Mouse (Mus musculus): ENCODE data around the gene Lyzl6. TPM values are rescaled to one million over a fixed set of nuclear protein-coding genes. Genes with fewer than 3 reads are reported as not detected.

Lyzl6 gene
- polyA plus RNA-seq, 1 experiment: not detected

GRCm38 (mm10) chr11:103648656-103649055 lies 10.0 kb upstream of the Lyzl6 start:
- no peak overlapping the region for H3K9ac ChIP-seq (ENCODE audit: low read depth, poor library complexity, severe bottlenecking)
- no peaks in the 10 kb centered on the region for H3K4me1 ChIP-seq (ENCODE audit: control insufficient read depth, insufficient read depth, low read length)
- H3K27me3 ChIP-seq (ENCODE audit: control insufficient read depth, insufficient read depth, low read length, poor library complexity, severe bottlenecking): peaks cover 9% of the 10 kb centered on the region
- TF ChIP-seq EP300 (IDR thresholded peaks at IDR 0.05; ENCODE audit: insufficient read depth, low read depth, low read length) (no peak), POLR2A (IDR thresholded peaks at IDR 0.05; ENCODE audit: insufficient read depth, low read length) (no peak), CTCF (IDR thresholded peaks at IDR 0.05; ENCODE audit: low read depth, low read length) (no peak)
- no peaks in the 10 kb centered on the region for H3K9me3 ChIP-seq (replicated peaks; ENCODE audit: control insufficient read depth, insufficient read depth, low read length, poor library complexity, severe bottlenecking)
- H3K27ac ChIP-seq (ENCODE audit: insufficient read depth, low read length): no peak overlapping the region
- H3K36me3 ChIP-seq (ENCODE audit: control insufficient read depth, insufficient read depth, low read length, poor library complexity, severe bottlenecking): no peaks in the 10 kb centered on the region
- H3K4me3 ChIP-seq (ENCODE audit: low read depth, low read length): no peak overlapping the region

- Histone ChIP-seq H3K27me3 (ENCODE audit: control insufficient read depth, insufficient read depth, low read length, poor library complexity, severe bottlenecking) (peaks cover 9% of the 10 kb centered on the region), H3K4me3 (ENCODE audit: low read depth, low read length) (no peak overlapping the region), H3K27ac (ENCODE audit: insufficient read depth, low read length) (no peak overlapping the region), H3K36me3 (ENCODE audit: control insufficient read depth, insufficient read depth, low read length, poor library complexity, severe bottlenecking) (no peaks in the 10 kb centered on the region), H3K9ac (ENCODE audit: low read depth, poor library complexity, severe bottlenecking) (no peak overlapping the region), H3K9me3 (replicated peaks; ENCODE audit: control insufficient read depth, insufficient read depth, low read length, poor library complexity, severe bottlenecking) (no peaks in the 10 kb centered on the region), H3K4me1 (ENCODE audit: control insufficient read depth, insufficient read depth, low read length) (no peaks in the 10 kb centered on the region)
- no peak for TF ChIP-seq POLR2A (IDR thresholded peaks at IDR 0.05; ENCODE audit: insufficient read depth, low read length)
- no peak for TF ChIP-seq CTCF (IDR thresholded peaks at IDR 0.05; ENCODE audit: low read depth, low read length)
- no peak for TF ChIP-seq EP300 (IDR thresholded peaks at IDR 0.05; ENCODE audit: insufficient read depth, low read depth, low read length)
Measured at GRCm38 (mm10) chr11:103647921-103648620, 9.4 kb upstream of the Lyzl6 start.

- H3K27me3 ChIP-seq (ENCODE audit: control insufficient read depth, insufficient read depth, low read length, poor library complexity, severe bottlenecking): peaks cover 9% of the 10 kb centered on the region; the same call in 1 of the 2 replicates
- no peaks in the 10 kb centered on the region for H3K9me3 ChIP-seq (replicated peaks; ENCODE audit: control insufficient read depth, insufficient read depth, low read length, poor library complexity, severe bottlenecking)
- H3K36me3 ChIP-seq (ENCODE audit: control insufficient read depth, insufficient read depth, low read length, poor library complexity, severe bottlenecking): no peaks in the 10 kb centered on the region
- no peak overlapping the region for H3K4me3 ChIP-seq (ENCODE audit: low read depth, low read length)
- H3K9ac ChIP-seq (ENCODE audit: low read depth, poor library complexity, severe bottlenecking): no peak overlapping the region
- H3K4me1 ChIP-seq (ENCODE audit: control insufficient read depth, insufficient read depth, low read length): no peaks in the 10 kb centered on the region
- H3K27ac ChIP-seq (ENCODE audit: insufficient read depth, low read length): no peak overlapping the region
- TF ChIP-seq CTCF (IDR thresholded peaks at IDR 0.05; ENCODE audit: low read depth, low read length) (no peak), POLR2A (IDR thresholded peaks at IDR 0.05; ENCODE audit: insufficient read depth, low read length) (no peak), EP300 (IDR thresholded peaks at IDR 0.05; ENCODE audit: insufficient read depth, low read depth, low read length) (no peak)
Measured at GRCm38 (mm10) chr11:103646301-103646700, 7.6 kb upstream of the Lyzl6 start.

- TF ChIP-seq CTCF (IDR thresholded peaks at IDR 0.05; ENCODE audit: low read depth, low read length) (no peak), POLR2A (IDR thresholded peaks at IDR 0.05; ENCODE audit: insufficient read depth, low read length) (no peak), EP300 (IDR thresholded peaks at IDR 0.05; ENCODE audit: insufficient read depth, low read depth, low read length) (no peak)
- Histone ChIP-seq H3K4me3 (ENCODE audit: low read depth, low read length) (no peak overlapping the region), H3K9ac (ENCODE audit: low read depth, poor library complexity, severe bottlenecking) (no peak overlapping the region), H3K4me1 (ENCODE audit: control insufficient read depth, insufficient read depth, low read length) (no peaks in the 10 kb centered on the region), H3K27me3 (ENCODE audit: control insufficient read depth, insufficient read depth, low read length, poor library complexity, severe bottlenecking) (peaks cover 9% of the 10 kb centered on the region; the same call in 1 of the 2 replicates), H3K27ac (ENCODE audit: insufficient read depth, low read length) (no peak overlapping the region), H3K9me3 (replicated peaks; ENCODE audit: control insufficient read depth, insufficient read depth, low read length, poor library complexity, severe bottlenecking) (no peaks in the 10 kb centered on the region), H3K36me3 (ENCODE audit: control insufficient read depth, insufficient read depth, low read length, poor library complexity, severe bottlenecking) (no peaks in the 10 kb centered on the region)
Measured at GRCm38 (mm10) chr11:103645731-103646130, 7.0 kb upstream of the Lyzl6 start.

GRCm38 (mm10) chr11:103643211-103643610 lies 4.5 kb upstream of the Lyzl6 start:
- H3K9me3 ChIP-seq (replicated peaks; ENCODE audit: control insufficient read depth, insufficient read depth, low read length, poor library complexity, severe bottlenecking): no peaks in the 10 kb centered on the region
- no peak overlapping the region for H3K4me3 ChIP-seq (ENCODE audit: low read depth, low read length)
- TF ChIP-seq CTCF (IDR thresholded peaks at IDR 0.05; ENCODE audit: low read depth, low read length) (no peak), EP300 (IDR thresholded peaks at IDR 0.05; ENCODE audit: insufficient read depth, low read depth, low read length) (no peak), POLR2A (IDR thresholded peaks at IDR 0.05; ENCODE audit: insufficient read depth, low read length) (no peak)
- H3K27ac ChIP-seq (ENCODE audit: insufficient read depth, low read length): no peak overlapping the region
- H3K9ac ChIP-seq (ENCODE audit: low read depth, poor library complexity, severe bottlenecking): no peak overlapping the region
- no peaks in the 10 kb centered on the region for H3K36me3 ChIP-seq (ENCODE audit: control insufficient read depth, insufficient read depth, low read length, poor library complexity, severe bottlenecking)
- H3K4me1 ChIP-seq (ENCODE audit: control insufficient read depth, insufficient read depth, low read length): no peaks in the 10 kb centered on the region
- H3K27me3 ChIP-seq (ENCODE audit: control insufficient read depth, insufficient read depth, low read length, poor library complexity, severe bottlenecking): no peaks in the 10 kb centered on the region

- Histone ChIP-seq H3K27ac (ENCODE audit: insufficient read depth, low read length) (no peak overlapping the region), H3K9me3 (replicated peaks; ENCODE audit: control insufficient read depth, insufficient read depth, low read length, poor library complexity, severe bottlenecking) (no peaks in the 10 kb centered on the region), H3K36me3 (ENCODE audit: control insufficient read depth, insufficient read depth, low read length, poor library complexity, severe bottlenecking) (no peaks in the 10 kb centered on the region), H3K4me1 (ENCODE audit: control insufficient read depth, insufficient read depth, low read length) (no peaks in the 10 kb centered on the region), H3K4me3 (ENCODE audit: low read depth, low read length) (no peak overlapping the region), H3K9ac (ENCODE audit: low read depth, poor library complexity, severe bottlenecking) (no peak overlapping the region), H3K27me3 (ENCODE audit: control insufficient read depth, insufficient read depth, low read length, poor library complexity, severe bottlenecking) (no peaks in the 10 kb centered on the region)
- TF ChIP-seq CTCF (IDR thresholded peaks at IDR 0.05; ENCODE audit: low read depth, low read length) (peak; percentile 97), POLR2A (IDR thresholded peaks at IDR 0.05; ENCODE audit: insufficient read depth, low read length) (no peak), EP300 (IDR thresholded peaks at IDR 0.05; ENCODE audit: insufficient read depth, low read depth, low read length) (0 out of 2 replicates have a peak, but pooled peaks have one; percentile 17)
Measured at GRCm38 (mm10) chr11:103639407-103639946, 787 bp upstream of the Lyzl6 start.

Measured in ES-Bruce4 (cell line).